Mouse (Mus musculus): ENCODE measurements around the gene Mlh3. TPM values are rescaled to one million over a fixed set of nuclear protein-coding genes. Genes with fewer than 3 reads are reported as not detected.
A peak's percentile ranks its signal among the peaks of the same experiment; 100 is the strongest.

The Mlh3 gene
- polyA plus RNA-seq, 1 experiment from 2014 or later = 2.5 TPM

GRCm38 (mm10) chr12:85204105-85204504 lies 66.3 kb downstream of the Mlh3 start:
- 55% methylated on average over 8 of the region's 8 CpGs for WGBS
- Histone ChIP-seq H3K27me3 (replicated peaks; ENCODE audit: control insufficient read depth, insufficient read depth, low read length) (no peaks in the 10 kb centered on the region), H3K4me1 (replicated peaks; ENCODE audit: control insufficient read depth, insufficient read depth, low read length) (no peaks in the 10 kb centered on the region), H3K27ac (ENCODE audit: low read depth, low read length) (no peak overlapping the region), H3K36me3 (ENCODE audit: control insufficient read depth, insufficient read depth) (no peaks in the 10 kb centered on the region), H3K4me2 (replicated peaks; ENCODE audit: low read depth) (no peak overlapping the region), H3K9ac (ENCODE audit: low read depth, low read length) (no peak overlapping the region), H3K9me3 (ENCODE audit: control insufficient read depth) (no peaks in the 10 kb centered on the region), H3K4me3 (ENCODE audit: low read depth, low read length) (no peak overlapping the region)
- peak; percentile 38; the same call in 1 of the 2 replicates for TF ChIP-seq CTCF (IDR thresholded peaks at IDR 0.05; ENCODE audit: low read depth)
- ATAC-seq = peak; percentile 31; the same call in 1 of the 2 replicates

DNA sequence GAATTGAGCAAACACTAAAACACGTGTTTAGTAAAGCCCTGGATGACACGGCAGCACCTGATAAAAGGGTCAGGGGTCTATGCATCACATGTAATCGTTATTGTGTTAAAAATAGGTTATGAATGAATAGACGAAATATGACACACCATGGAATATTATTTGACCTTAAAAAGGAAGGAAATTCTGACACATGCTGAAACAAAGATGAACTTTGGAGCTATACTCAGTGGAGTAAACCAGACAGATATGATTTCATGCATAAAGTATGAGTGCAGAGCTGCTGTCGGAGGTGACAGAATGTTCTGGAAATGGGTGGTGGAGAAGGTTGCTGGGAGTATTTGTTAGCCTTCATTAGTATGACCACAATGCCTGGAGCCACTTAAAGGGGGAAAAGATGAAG lies 66.7 kb downstream of the Mlh3 start:
- TF ChIP-seq CTCF (IDR thresholded peaks at IDR 0.05; ENCODE audit: low read depth) = no peak
- H3K4me3 ChIP-seq (ENCODE audit: low read depth, low read length) = no peak overlapping the region
- H3K9ac ChIP-seq (ENCODE audit: low read depth, low read length) = no peak overlapping the region
- H3K9me3 ChIP-seq (ENCODE audit: control insufficient read depth) = no peaks in the 10 kb centered on the region
- H3K27me3 ChIP-seq (replicated peaks; ENCODE audit: control insufficient read depth, insufficient read depth, low read length) = no peaks in the 10 kb centered on the region
- WGBS = 47% methylated on average over 5 of the region's 5 CpGs
- no peaks in the 10 kb centered on the region for H3K36me3 ChIP-seq (ENCODE audit: control insufficient read depth, insufficient read depth)
- ATAC-seq = peak; percentile 76
- no peak overlapping the region for H3K4me2 ChIP-seq (replicated peaks; ENCODE audit: low read depth)
- H3K27ac ChIP-seq (ENCODE audit: low read depth, low read length) = no peak overlapping the region
- H3K4me1 ChIP-seq (replicated peaks; ENCODE audit: control insufficient read depth, insufficient read depth, low read length) = no peaks in the 10 kb centered on the region

DNA sequence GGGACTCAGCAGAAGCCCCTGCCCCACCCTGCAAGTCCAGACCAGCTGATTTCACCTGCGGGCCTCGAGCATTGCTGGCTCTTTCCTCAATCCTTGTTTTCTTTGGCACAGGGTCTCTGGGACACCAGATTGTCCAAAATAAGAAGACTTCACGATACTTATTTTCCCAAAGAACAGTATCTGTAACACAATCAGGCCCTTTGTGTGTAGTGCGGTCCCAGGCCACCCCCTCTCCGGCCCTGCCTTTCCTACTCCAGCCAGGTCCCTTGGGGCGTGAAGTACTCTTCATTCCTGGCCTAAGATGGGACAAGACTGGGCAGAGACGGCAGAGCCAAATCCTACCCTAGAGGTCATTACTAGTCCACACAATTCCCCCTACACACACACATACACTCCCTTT lies 68.2 kb downstream of the Mlh3 start:
- Histone ChIP-seq H3K4me1 (replicated peaks; ENCODE audit: control insufficient read depth, insufficient read depth, low read length) (no peaks in the 10 kb centered on the region), H3K27me3 (replicated peaks; ENCODE audit: control insufficient read depth, insufficient read depth, low read length) (no peaks in the 10 kb centered on the region), H3K4me3 (ENCODE audit: low read depth, low read length) (no peak overlapping the region), H3K36me3 (ENCODE audit: control insufficient read depth, insufficient read depth) (no peaks in the 10 kb centered on the region), H3K27ac (ENCODE audit: low read depth, low read length) (no peak overlapping the region), H3K9me3 (ENCODE audit: control insufficient read depth) (no peaks in the 10 kb centered on the region), H3K9ac (ENCODE audit: low read depth, low read length) (no peak overlapping the region), H3K4me2 (replicated peaks; ENCODE audit: low read depth) (no peak overlapping the region)
- TF ChIP-seq CTCF (IDR thresholded peaks at IDR 0.05; ENCODE audit: low read depth) = no peak
- WGBS = 81% methylated on average over 7 of the region's 7 CpGs
- ATAC-seq = no peak

DNA sequence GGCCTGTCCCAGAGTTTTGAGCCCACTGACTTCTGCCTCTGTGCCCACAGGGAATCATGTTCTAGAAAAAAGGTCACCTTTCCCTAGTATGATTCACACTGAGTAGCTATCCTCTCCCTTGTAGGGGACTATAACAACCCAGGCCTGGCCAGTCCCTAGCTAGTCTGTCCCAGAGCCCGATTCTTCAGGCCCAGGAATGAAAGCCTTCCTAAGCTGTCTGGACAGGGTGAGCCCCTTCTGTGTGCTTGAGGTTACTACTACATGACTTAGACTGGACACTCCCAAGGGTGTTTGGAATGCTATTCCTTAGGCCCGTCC lies 68.6 kb downstream of the Mlh3 start:
- H3K27ac ChIP-seq (ENCODE audit: low read depth, low read length) = no peak overlapping the region
- ATAC-seq = no peak
- no peak overlapping the region for H3K9ac ChIP-seq (ENCODE audit: low read depth, low read length)
- TF ChIP-seq CTCF (IDR thresholded peaks at IDR 0.05; ENCODE audit: low read depth) = no peak
- H3K9me3 ChIP-seq (ENCODE audit: control insufficient read depth) = no peaks in the 10 kb centered on the region
- H3K4me3 ChIP-seq (ENCODE audit: low read depth, low read length) = no peak overlapping the region
- WGBS = 81% methylated on average over 2 of the region's 2 CpGs
- no peaks in the 10 kb centered on the region for H3K27me3 ChIP-seq (replicated peaks; ENCODE audit: control insufficient read depth, insufficient read depth, low read length)
- H3K36me3 ChIP-seq (ENCODE audit: control insufficient read depth, insufficient read depth) = no peaks in the 10 kb centered on the region
- no peak overlapping the region for H3K4me2 ChIP-seq (replicated peaks; ENCODE audit: low read depth)
- no peaks in the 10 kb centered on the region for H3K4me1 ChIP-seq (replicated peaks; ENCODE audit: control insufficient read depth, insufficient read depth, low read length)

- 49% methylated on average over 24 of the region's 24 CpGs for WGBS
- Histone ChIP-seq H3K36me3 (ENCODE audit: control insufficient read depth, insufficient read depth) (no peaks in the 10 kb centered on the region), H3K4me3 (ENCODE audit: low read depth, low read length) (no peak overlapping the region), H3K4me1 (replicated peaks; ENCODE audit: control insufficient read depth, insufficient read depth, low read length) (no peaks in the 10 kb centered on the region), H3K9ac (ENCODE audit: low read depth, low read length) (no peak overlapping the region), H3K9me3 (ENCODE audit: control insufficient read depth) (no peaks in the 10 kb centered on the region), H3K27me3 (replicated peaks; ENCODE audit: control insufficient read depth, insufficient read depth, low read length) (no peaks in the 10 kb centered on the region), H3K27ac (ENCODE audit: low read depth, low read length) (no peak overlapping the region), H3K4me2 (replicated peaks; ENCODE audit: low read depth) (no peak overlapping the region)
- peak; percentile 11; the same call in 1 of the 2 replicates for TF ChIP-seq CTCF (IDR thresholded peaks at IDR 0.05; ENCODE audit: low read depth)
- no peak for ATAC-seq
These were observed 69.2 kb downstream of the Mlh3 start for GRCm38 (mm10) chr12:85200929-85201829.

DNA sequence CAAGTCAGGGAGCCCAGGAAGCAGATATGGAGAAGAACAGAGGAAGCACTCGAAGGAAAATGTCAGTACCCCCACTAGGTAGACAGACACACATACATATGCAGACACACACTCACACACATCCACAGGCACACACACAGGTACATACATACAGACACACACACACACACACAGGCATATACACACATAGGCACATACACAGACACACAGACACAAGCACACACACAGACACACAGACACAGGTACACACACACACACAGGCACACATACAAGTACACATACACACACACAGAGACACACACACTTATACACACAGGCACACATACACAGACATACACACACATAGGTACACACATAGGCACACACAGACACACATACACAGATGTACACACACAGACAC lies 70.4 kb downstream of the Mlh3 start:
- Histone ChIP-seq H3K9me3 (ENCODE audit: control insufficient read depth) (no peaks in the 10 kb centered on the region), H3K4me1 (replicated peaks; ENCODE audit: control insufficient read depth, insufficient read depth, low read length) (no peaks in the 10 kb centered on the region), H3K4me2 (replicated peaks; ENCODE audit: low read depth) (no peak overlapping the region), H3K27me3 (replicated peaks; ENCODE audit: control insufficient read depth, insufficient read depth, low read length) (no peaks in the 10 kb centered on the region), H3K9ac (ENCODE audit: low read depth, low read length) (no peak overlapping the region), H3K36me3 (ENCODE audit: control insufficient read depth, insufficient read depth) (no peaks in the 10 kb centered on the region), H3K27ac (ENCODE audit: low read depth, low read length) (no peak overlapping the region), H3K4me3 (ENCODE audit: low read depth, low read length) (no peak overlapping the region)
- 78% methylated on average over 1 of the region's 1 CpGs for WGBS
- ATAC-seq = no peak
- TF ChIP-seq CTCF (IDR thresholded peaks at IDR 0.05; ENCODE audit: low read depth) = no peak
